Mouse (Mus musculus) yolk sac, embryonic 10.5 days (tissue): Measurements from ENCODE around the gene Camk1d.

ENCODE experiments used
- DNase-seq: peaks from one replicate; pipeline ENCODE4 v3.0.0-alpha.2; 2017; ENCODE audit warnings: low spot score

Gene Camk1d

GRCm38 (mm10) chr2:5661946-5662345 lies 52.4 kb downstream of the Camk1d start:
- no peak for DNase-seq

- DNase-seq: no peak
Measured at GRCm38 (mm10) chr2:5658000-5658399, 56.3 kb downstream of the Camk1d start.

- no peak for DNase-seq
Measured at GRCm38 (mm10) chr2:5656326-5656725, 58.0 kb downstream of the Camk1d start.

- no peak for DNase-seq
Measured at GRCm38 (mm10) chr2:5652071-5652470, 62.2 kb downstream of the Camk1d start.

- DNase-seq: no peak
Measured at GRCm38 (mm10) chr2:5651285-5651870, 62.9 kb downstream of the Camk1d start.

- DNase-seq: no peak
Measured at GRCm38 (mm10) chr2:5649226-5649625, 65.1 kb downstream of the Camk1d start.

- no peak for DNase-seq
Measured at GRCm38 (mm10) chr2:5648764-5649163, 65.6 kb downstream of the Camk1d start.

- DNase-seq: no peak
Measured at GRCm38 (mm10) chr2:5646322-5646721, 68.0 kb downstream of the Camk1d start.

- no peak for DNase-seq
Measured at GRCm38 (mm10) chr2:5645584-5645983, 68.7 kb downstream of the Camk1d start.

- DNase-seq: no peak
Measured at GRCm38 (mm10) chr2:5643937-5644336, 70.4 kb downstream of the Camk1d start.

GRCm38 (mm10) chr2:5643226-5643625 lies 71.1 kb downstream of the Camk1d start:
- DNase-seq: no peak

GRCm38 (mm10) chr2:5642624-5643023 lies 71.7 kb downstream of the Camk1d start:
- no peak for DNase-seq

GRCm38 (mm10) chr2:5641678-5642077 lies 72.6 kb downstream of the Camk1d start:
- no peak for DNase-seq

GRCm38 (mm10) chr2:5640586-5640985 lies 73.7 kb downstream of the Camk1d start:
- DNase-seq: no peak

GRCm38 (mm10) chr2:5636801-5637742 lies 77.2 kb downstream of the Camk1d start:
- no peak for DNase-seq

GRCm38 (mm10) chr2:5632355-5632684 lies 82.0 kb downstream of the Camk1d start:
- no peak for DNase-seq

- DNase-seq: no peak
Measured at GRCm38 (mm10) chr2:5631676-5632354, 82.5 kb downstream of the Camk1d start.

GRCm38 (mm10) chr2:5630710-5631109 lies 83.6 kb downstream of the Camk1d start:
- DNase-seq: no peak

- no peak for DNase-seq
Measured at GRCm38 (mm10) chr2:5624379-5624778, 89.9 kb downstream of the Camk1d start.

- DNase-seq: no peak
Measured at GRCm38 (mm10) chr2:5618361-5618896, 95.9 kb downstream of the Camk1d start.

GRCm38 (mm10) chr2:5614896-5615295 lies 99.4 kb downstream of the Camk1d start:
- DNase-seq: no peak

- DNase-seq: no peak
Measured at GRCm38 (mm10) chr2:5614308-5614705, 100.0 kb downstream of the Camk1d start.
